Mouse (Mus musculus): Measurements from ENCODE around the gene Gclc. TPM values are rescaled to one million over a fixed set of nuclear protein-coding genes. Genes with fewer than 3 reads are reported as not detected.

The Gclc gene
- total RNA-seq (2023; ENCODE audit: inconsistent age) = 36.6 to 50.7 TPM (median 42.2 TPM) in 4 replicates

GRCm38 (mm10) chr9:77753853-77754727, at the start of gene Gclc:
TSS of gene Gclc (plus strand) at chr9:77754535.

Other genes with a start within 250 kb of the Gclc start
- gene Lrrc1, start 209.7 kb upstream of the Gclc start, total RNA-seq (2023; ENCODE audit: inconsistent age) = 5.9 to 8.1 TPM (median 6.8 TPM) in 4 replicates
- gene Klhl31, start 118.0 kb upstream of the Gclc start, total RNA-seq (2023; ENCODE audit: inconsistent age) = not detected in 4 replicates
- gene Elovl5, start 162.8 kb downstream of the Gclc start, total RNA-seq (2023; ENCODE audit: inconsistent age) = 57.5 to 71.9 TPM (median 65.0 TPM) in 4 replicates

All from B cell, adult (primary cell).